Mouse (Mus musculus) C2C12 (cell line): ENCODE measurements around the gene Fxyd7.

ENCODE experiments used
- CEBPB ChIP-seq: IDR thresholded peaks from one replicate; pipeline ENCODE4 v1.6.1; 2011; ENCODE audit warnings: low read depth, mild to moderate bottlenecking, control low read depth, moderate library complexity
- CTCF ChIP-seq: IDR thresholded peaks from one replicate; pipeline ENCODE4 v1.5.1; 2011; ENCODE audit not compliant: control insufficient read depth, insufficient read depth, insufficient read length

- TF ChIP-seq CTCF: no peak
- TF ChIP-seq CEBPB: no peak
These were observed 36.0 kb upstream of the Fxyd7 start for GRCm38 (mm10) chr7:31087262-31087661.
